Mouse (Mus musculus) testis, postnatal 10 days (tissue): Measurements from ENCODE around the gene Ube2n.

Source experiments
- DNase-seq: peaks from one replicate; pipeline ENCODE4 v3.0.0; 2021; ENCODE audit warnings: low spot score

Ube2n gene

DNA sequence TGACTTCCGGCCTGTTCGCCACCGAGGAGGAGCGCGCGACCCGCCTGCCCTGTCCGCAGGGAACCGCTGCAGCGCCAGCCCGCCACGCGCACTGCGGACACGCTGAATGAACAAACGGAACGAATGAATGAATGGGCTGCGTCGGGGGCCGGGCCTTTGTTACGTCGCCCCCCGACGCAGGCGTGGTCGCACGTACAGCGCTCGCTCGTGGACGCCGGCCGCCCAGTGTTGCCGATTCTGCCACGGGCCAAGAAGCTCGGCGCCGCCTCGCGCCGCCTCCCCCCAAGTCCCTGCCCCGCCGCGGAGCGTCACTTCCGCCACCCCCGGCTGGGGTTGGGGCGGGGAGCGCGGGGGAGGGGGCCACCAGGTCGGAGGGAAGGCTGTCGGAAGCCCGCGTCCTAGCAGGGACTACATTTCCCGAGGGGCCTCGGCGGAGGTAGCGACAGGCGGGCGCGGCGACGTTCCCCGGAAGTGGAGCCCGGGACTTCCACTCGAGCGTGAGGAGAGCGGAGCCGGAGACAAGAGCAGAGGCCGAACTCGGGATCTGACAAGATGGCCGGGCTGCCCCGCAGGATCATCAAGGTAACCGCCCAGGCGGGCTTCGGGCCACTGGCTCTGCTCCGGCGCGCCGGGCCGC is at the start of gene Ube2n:
Ube2n (plus strand) TSS at position 490 of the 637 bp plus-strand sequence.
- DNase-seq = peak; percentile 97

DNA sequence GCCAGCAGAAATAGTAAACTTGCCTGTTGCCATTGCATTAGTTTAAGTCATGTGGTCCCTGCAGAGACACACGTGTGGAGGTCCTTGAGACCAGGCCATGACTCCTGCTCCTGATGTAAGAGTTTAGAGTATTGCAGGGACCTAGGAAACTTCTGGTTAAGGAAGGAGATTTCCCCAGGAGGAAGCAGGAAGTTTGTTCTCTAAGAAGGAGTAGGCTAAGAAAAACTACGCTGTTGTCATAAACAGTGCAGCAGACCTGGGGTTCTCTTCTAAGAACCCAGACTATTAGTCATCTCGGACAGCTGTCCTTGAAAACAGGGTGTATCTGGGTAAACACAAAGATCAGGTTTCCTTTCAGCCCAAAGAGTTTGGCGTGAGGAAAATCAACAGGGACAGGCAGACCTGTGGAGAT is 49.5 kb upstream of the Ube2n start:
- DNase-seq = no peak

DNA sequence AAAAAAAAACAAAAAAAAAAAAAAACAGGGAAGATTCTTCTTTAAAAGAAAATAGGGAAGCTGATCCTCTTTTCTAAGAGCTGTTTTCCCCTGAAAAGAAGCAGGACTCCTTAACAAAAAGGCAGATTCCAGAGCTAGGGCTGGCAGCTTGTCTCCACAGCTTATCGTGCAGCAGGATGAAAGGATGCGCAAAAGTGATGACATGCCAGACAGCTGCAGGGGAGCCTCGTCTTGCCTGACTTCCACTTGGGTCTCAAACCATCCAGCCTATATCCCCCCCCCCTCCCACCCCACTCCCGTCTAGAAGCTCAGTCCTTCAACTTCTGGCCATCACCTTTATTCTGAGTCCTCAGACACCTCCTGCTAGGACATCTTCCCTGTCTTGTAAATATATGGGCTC is 46.1 kb upstream of the Ube2n start:
- DNase-seq = no peak

DNA sequence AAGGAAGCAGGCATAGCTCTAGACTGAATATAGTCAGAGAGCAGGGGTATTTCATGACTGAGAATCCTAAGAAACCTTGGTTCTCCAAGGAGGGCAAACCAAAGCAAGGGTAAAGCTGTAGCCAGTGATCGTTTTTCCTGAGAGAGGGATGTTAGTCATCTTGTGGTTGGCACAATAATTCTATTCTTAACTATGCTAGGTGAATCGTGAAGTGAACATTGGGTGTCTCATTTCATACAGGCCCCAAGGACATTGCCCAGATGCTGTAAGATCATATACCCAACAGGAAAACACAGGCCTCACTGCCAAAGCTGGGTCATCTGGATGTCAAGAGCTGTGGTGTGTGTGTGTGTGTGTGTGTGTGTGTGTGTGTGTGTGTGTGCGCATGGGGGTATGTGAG is 43.8 kb upstream of the Ube2n start:
- no peak for DNase-seq

DNA sequence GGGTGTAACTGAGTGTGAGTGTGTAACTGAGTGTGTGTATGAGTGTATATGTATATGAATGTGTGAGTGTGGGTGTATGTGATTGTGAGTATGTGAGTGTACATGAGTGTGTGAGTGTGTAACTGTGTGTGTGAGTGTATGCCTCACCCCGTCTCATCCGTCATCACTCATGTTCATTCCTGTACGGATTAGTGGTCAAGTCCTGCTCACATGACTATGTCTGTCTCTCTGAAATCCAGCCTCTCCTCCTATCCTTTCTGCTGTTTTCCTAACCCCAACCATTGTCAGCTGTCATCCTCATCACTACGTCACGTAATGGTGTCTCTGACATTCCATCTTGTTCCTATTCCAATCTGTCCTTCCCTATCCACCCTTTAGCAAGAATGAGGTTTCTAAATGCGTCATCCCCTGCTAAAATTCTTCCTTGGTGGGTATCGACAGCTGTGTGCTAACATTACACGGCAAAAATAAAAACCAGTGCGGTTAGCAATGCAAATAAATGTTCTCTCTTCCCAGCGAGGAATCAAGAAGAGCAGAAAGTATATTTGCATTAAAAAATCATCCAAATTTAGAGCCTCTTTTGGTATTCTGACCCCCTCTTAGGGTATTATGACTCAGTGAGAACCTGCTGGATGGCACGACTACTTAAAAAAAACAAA is 42.9 kb upstream of the Ube2n start:
- DNase-seq = no peak

DNA sequence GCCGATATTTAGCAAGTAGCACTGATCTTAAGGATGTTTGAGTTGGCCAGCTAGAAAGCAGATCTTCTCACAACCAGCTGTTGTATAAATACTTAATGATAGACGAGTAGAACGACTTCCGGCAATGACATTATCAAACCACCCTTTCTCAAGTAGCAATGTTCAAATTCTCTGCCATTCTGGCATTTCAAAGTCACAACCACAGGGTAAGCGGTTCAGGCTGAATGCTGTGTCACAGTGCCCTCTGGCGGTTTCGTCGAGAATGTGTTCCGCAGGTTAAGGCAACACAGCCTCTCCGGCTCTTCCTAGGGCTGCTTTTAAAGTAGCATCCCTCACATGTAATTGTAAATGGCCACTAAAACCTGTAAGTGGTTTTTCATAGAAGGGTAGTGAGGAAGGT is 39.0 kb upstream of the Ube2n start:
- peak; percentile 93 for DNase-seq

DNA sequence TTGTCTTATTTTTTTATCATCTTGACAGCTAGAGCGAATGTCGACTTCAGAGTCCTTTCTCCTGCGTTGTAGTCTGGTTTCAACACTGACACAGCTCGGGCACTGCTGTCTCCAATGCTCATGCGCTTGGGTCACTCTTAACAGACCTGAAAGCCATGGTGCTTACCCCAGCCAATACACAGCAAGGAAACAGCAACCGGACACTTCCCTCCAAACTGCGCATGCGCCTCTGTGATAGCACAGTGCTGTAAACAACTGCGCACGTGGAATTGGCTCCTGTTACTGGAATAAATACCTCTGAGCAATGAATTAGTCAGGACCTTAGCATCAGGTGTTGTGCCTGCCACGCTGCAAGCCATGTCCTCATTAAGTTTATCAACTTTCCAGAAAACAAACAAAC is 37.4 kb upstream of the Ube2n start:
- DNase-seq = no peak

DNA sequence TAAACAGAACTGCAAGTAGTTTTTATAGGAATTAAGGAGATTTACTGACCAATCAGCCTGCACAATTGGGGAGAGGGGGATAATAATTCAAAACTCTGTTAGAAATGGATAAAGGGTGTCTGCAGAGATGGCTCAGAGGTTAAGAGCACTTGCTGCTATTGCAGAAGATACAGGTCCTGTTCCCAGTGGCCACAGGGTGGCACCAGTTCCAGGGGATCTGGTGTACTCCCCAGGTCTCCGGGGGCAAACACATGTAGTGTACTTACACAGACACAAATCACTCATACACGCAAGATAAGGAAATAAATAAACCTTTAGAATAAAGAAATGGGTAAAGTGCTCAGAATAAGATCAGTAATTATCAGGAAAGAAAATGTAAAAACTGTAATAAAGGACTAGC is 25.3 kb upstream of the Ube2n start:
- peak; percentile 66 for DNase-seq

DNA sequence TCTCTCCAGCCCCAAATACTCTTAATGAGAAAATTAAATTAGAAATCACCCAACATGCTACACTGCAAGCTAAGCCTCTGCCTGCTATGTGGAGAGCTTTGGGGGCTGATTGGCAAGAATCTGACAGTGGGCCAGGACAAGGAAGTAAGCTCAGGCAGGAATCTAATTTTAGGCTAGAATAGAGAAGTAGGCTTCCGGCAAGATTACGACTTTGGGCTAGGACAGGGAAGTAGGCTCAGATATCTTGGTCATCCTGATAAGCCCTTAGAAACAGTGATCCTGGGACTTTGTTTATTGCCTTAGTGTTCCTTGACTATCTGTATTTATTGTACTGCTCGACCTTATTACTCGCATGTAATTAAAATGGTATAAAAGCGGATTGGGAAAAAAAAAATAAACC is 20.7 kb upstream of the Ube2n start:
- no peak for DNase-seq

DNA sequence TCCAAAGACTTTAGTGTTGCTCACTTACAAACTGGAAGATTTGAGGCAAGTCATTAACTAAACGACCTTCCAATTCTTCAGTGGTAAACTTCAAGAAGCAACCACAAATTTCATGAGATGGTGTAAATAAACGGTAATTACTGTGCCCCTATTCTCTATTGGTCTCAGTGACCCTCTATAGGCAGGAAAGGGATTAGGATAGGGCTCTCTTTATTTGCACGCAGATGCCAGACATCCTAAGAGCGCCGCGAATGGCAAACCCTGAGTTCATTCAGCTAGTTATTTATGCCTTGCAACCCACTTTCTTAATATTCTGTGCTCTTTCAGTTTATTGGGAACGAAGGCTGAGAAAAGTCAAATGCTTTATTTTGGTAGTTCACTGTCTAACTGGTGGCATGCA is 13.9 kb upstream of the Ube2n start:
- no peak for DNase-seq

DNA sequence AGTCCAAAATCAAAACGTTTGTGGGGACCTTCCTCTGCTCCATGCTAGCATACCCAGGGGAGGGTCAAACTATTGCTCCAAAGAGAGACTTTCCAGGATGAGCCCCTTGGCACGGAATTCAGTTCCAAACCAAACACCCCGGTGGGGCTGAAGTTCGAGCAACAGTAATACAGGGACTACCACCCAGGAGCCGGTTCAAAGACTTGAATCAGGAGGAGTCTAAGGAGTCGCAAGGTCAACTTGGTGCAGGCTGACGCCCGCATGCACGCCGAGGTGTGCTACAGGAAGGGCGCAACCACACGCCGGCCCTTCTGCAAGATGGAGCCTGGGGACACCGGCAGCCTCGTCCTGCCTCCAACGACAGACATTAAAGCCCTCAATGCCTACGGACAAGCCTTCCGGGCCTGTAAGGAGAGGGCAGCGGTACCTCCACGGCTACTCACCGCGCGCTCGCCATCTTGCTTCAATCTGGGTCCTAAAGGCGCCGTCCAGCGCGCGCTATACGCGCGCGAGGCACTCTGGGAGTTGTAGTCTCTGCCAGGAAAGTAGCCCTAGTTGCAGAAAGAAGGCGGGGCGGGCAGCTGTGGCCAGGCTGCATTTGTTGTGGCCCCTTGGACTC is 13.4 kb upstream of the Ube2n start, which contains the start of gene Mrpl42:
Mrpl42 (minus strand) TSS at position 478 of the 619 bp plus-strand sequence.
- peak; percentile 91 for DNase-seq

DNA sequence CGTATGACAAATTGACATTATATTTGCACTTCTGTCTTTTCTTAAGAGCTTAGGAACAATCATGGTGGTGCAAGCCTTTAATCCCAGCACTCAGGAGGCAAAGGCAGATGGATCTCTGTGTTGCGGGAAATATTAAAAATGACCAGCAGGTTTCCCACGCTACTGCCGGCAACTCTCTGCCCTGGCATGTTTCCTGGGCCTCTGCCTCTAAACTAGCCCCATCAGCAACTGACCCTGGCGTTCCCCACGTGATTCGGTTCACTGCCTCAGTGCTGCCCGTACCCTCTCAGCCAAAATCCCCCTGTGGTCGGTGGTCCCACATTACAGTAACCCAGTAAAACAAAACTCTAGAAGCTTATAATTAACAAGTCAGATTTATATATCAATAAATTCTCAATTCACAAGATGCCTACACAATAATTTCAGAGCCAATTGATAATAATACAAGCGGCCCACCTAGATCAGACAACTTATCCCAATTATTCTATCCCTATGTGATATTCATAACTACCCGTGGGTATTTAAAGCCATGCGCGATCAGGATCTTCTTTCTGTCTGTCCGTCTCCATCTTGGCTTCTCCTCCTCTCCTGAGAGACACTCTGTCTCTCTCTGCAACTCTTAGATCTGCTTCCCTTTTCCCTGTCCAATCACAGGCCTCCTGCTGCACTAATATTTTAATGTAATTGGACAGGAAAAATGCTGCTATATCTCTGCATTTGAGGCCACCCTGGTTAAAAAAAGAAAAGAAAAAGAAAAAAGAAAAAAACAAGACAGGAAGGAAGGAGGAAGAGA is 11.3 kb upstream of the Ube2n start:
- DNase-seq = no peak

DNA sequence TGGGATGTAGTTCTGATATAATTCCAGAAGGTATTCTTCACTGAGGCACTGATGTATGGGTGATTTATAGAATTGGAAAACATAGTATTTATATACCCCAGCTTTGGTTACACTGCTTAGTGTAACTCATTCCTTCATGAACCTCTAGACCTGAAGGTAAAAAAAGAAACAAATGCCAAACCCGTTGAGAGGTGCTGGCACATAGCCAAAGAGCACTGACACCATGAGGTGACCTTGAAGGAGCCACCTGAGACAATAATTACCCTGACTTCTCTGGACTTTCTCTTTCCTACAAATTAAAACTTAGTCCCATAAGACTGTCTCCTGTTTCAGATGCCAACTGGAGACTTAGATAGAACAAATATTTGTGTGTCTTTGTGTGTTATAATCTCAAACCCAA is 10.6 kb upstream of the Ube2n start:
- DNase-seq = no peak

DNA sequence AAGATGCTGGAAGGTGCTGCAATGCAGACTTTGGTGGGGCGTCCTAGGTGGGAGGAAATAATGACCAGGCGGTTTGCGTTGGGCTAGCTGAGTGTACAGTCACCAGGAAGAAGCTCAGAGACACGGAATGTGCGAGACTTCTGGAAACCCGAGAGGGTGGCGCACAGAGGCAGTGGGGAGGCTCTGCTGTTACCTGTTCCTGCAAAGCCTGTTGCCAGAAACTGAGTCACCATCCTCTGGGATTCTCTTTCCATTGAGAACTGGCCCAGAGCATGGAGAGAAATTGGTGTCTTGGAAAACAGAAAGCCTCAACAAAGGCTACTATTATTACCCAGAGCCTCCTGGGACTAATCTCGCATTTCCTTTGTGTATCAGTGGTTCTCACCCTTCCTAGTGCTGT is 6.8 kb upstream of the Ube2n start:
- DNase-seq = no peak

DNA sequence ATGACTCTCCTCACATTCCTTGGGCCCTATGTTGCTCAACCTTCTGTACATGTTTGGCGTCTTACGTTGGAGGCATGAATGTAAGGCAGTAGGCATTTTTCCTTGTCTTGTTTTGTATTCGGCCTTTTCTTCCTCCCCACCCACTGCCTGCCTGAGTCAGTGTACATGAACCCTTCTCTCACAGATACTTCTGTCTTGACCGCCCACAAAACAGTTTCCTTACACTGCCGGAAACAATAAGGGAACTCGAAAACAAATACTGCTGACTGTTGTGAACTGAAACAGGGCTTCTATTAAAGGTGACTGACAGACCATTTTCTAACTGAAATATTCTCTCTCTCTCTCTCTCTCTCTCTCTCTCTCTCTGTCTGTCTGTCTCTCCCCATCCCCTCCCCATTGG is 6.2 kb upstream of the Ube2n start:
- no peak for DNase-seq

DNA sequence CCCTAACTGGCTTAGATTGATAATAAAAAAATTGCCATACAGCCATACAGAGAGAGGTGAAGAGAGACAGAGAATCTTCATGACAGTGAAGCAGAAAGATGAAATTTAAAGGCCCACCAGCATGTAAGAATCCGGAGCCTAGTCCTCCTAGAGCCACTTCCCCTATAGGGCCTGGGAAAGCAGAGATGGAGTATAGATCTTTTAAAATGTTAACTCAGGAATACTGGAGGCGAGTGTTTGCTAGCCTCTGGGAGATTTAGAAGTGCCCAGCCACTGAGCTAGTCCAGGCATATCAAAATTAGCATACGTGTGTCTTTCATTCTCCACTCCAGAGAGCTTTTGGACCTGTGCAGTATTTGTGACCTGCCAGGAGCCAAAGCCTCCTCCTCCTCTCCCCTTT is 5.7 kb upstream of the Ube2n start:
- DNase-seq = no peak

DNA sequence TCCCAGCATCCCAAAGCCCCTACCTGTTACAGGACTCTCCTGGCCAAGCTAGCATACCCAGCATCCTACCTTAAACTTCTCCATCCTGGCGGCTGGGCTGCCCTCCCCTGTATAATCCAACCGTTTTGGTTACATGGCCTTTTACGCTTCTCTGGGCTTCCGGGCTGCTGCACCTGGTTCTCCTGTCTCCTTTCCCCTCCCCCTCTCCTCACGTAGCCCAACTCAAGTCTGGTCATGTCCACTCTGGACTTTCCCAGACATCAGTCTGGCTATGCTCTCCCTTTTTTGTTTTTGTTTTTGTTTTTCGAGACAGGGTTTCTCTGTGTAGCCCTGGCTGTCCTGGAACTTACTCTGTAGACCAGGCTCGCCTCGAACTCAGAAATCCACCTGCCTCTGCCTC is 2.3 kb upstream of the Ube2n start:
- no peak for DNase-seq

DNA sequence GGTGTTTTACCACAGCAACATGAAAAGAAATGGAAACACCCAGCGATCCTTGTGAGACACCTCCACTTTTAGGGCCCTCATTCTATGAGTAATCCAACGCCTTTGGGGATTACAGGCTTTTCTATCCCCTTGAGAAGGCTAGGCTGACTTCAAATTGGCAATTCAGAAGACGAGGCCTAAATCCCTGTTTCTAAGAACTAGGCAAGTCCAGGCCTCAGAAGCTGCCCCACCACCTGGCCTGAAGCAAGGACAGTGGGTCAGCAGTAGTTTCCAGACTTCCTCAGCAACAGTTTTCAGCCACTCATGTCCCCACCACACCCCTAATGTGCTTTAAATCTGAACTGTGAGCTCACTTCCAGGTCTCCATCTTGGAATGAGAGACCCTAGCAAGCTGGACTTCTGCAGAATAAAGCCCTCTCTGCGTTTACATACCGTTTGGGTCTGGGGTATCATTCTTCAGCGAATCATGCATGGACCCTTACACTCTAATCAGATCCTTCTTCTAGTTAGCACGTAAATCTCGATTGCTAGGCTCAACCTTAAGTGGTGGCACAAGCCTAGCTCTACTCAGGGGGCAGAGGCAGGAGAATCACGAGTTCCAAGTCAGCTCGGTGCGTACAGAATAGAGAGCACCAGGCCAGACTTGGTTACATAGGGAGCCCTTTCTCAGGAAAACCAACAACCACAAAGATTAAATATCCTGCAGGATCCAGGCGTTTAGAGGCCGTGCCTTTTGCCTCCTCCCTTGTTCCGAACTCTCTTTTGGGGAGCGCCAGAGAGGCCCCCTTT is 983 bp upstream of the Ube2n start:
- DNase-seq = no peak

DNA sequence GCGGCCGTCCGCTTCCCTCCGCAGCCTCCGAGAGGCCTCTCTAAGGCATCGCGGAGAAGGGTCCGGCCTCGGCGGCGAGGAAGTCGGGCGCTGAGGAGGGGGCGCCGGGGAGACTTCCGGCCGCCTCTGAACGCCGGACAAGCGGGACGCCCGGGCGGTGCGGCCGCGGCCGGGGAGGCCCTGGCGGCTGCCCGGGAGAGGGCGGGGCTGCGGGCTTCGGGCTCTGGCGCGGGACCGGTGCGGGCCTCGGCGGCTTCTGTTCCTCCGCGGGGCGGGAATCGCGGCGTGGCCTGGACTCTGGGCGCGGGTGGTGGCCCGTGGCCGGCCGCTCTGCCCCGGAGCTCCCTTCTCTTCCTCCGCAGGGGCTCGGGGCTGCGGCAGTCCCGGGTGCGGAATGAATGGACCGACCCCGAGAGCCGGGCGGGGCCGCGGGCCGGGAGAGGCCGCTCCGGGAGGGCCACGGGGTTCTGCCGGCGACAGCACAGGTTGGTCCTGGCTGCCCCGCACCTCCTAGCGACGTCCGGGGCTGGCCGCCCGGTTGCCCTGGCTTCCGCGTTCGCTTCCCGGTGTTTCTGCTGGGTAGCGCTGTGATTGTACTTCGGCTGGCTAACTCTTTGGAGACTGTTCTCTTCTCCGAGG is 467 bp downstream of the Ube2n start:
- peak; percentile 75 for DNase-seq

DNA sequence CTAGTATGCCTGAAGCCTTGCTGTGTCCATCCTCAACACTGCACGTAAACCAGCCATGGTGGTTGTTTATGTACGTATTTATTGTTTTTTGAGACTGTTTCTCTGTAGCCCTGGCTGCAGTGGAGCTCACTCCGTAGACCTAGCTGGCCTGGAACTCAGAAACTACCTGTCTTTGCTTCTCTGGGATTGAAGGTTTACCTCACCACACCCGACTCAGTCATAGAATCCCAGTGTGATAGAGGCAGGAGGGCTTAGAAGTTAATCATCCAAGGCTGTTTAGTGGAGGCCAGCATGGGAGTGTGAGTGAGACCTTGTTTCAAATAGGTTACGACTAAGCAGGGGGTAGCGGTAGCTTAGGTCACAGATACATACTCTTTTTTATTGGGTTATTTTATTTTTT is 2.7 kb downstream of the Ube2n start:
- DNase-seq = no peak

DNA sequence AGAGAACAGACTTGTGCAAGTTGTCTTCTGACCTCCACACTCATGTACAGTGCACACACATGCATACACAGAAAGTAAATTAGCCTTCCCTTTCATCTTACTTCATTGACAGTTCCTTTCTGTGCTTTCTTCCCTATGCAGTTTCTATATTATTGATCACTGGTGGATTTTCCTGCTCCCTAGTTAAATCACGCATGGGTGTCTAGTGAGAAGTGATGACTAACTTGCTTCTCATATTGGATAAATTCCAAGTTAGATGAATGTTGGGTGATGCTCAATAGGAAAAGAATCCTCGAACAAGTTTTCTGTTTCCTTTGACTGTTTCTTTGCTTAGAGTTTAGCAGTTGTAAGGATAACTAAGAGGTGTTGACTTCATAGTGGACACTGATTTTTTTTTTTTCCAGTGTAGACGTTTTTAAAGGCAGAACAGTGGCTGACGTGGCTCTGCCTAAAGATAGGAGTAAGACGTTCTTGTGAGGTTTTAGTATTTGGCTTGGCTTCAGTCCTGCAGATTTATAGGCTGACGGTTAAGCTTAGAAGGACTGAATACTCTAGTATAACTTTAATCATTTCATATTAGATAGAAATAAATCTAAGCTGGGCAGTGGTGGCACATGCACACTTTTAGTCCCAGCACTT is 10.2 kb downstream of the Ube2n start:
- DNase-seq = no peak
